Mouse (Mus musculus) left cerebral cortex, adult 8-10 months (tissue): ENCODE measurements around the gene Emc10. TPM values are rescaled to one million over a fixed set of nuclear protein-coding genes. Genes with fewer than 3 reads are reported as not detected.

Experiments
- microRNA-seq, 2 experiments: library from miRNA; unstranded; fragments of <30 nt; microRNA quantifications; one replicate each; pipeline ENCODE4 v1.2.0; 2022
- total RNA-seq, 4 experiments: library from RNA; stranded (reverse); gene quantifications; 2 replicates each; pipeline ENCODE4 v1.2.4; 2022

The Emc10 gene
- total RNA-seq, 4 experiments from 2014 or later: 186 to 208 (median 193) TPM

Small RNA genes within 50 kb of the gene (microRNA-seq; reads per million reads assigned to microRNA genes)
- gene Mir7052 (11.9 to 17.2 reads per million in 2 experiments), gene Mir7053 (0 to 2.1 reads per million in 2 experiments)

Other genes with a start within 250 kb of the Emc10 start
- 1 to 10 TPM in 3 of 4 experiments, under 1 TPM in 1; 0.87 to 1.8 (median 1.4) TPM for gene 1700028J19Rik, start 249.8 kb downstream of the Emc10 start, total RNA-seq
- 10 to 100 TPM; 81.6 to 96.2 (median 87.1) TPM for gene 2410002F23Rik, start 249.8 kb downstream of the Emc10 start, total RNA-seq
- under 1 TPM in 1 of 4 experiments, not detected in 3; 0.21 TPM for gene Acp4, start 239.2 kb downstream of the Emc10 start, total RNA-seq
- not detected for gene Gm15517, start 235.1 kb downstream of the Emc10 start, total RNA-seq
- gene Clec11a, start 189.6 kb downstream of the Emc10 start, total RNA-seq: 1 to 10 TPM; 2.6 to 3.7 (median 3.1) TPM
- 100 to 1,000 TPM; 509 to 568 (median 540) TPM for gene Shank1, start 186.3 kb downstream of the Emc10 start, total RNA-seq
- 10 to 100 TPM; 64.0 to 74.2 (median 69.8) TPM for gene Syt3, start 112.4 kb downstream of the Emc10 start, total RNA-seq
- 1 to 10 TPM; 1.5 to 2.8 (median 2.2) TPM for gene 1700008O03Rik, start 110.7 kb downstream of the Emc10 start, total RNA-seq
- 100 to 1,000 TPM; 272 to 301 (median 284) TPM for gene Lrrc4b, start 67.5 kb downstream of the Emc10 start, total RNA-seq
- gene Aspdh, start 31.1 kb downstream of the Emc10 start, total RNA-seq: 1 to 10 TPM; 5.2 to 9.7 (median 6.4) TPM
- gene Josd2, start 28.5 kb downstream of the Emc10 start, total RNA-seq: 10 to 100 TPM; 84.0 to 90.6 (median 87.5) TPM
- 10 to 100 TPM; 19.7 to 22.5 (median 20.8) TPM for gene Fam71e1, start 52 bp upstream of the Emc10 start, total RNA-seq
- 1 to 10 TPM in 2 of 4 experiments, under 1 TPM in 2; 0.63 to 2.2 (median 1.4) TPM for gene Mybpc2, start 28.1 kb upstream of the Emc10 start, total RNA-seq
- under 1 TPM in 1 of 4 experiments, not detected in 3; 0.22 TPM for gene Spib, start 35.5 kb upstream of the Emc10 start, total RNA-seq
- gene Pold1, start 52.3 kb upstream of the Emc10 start, total RNA-seq: 10 to 100 TPM; 10.5 to 13.8 (median 12.8) TPM
- gene Nr1h2, start 57.4 kb upstream of the Emc10 start, total RNA-seq: 10 to 100 TPM; 61.1 to 71.4 (median 64.3) TPM
- not detected for gene Napsa, start 75.9 kb upstream of the Emc10 start, total RNA-seq
- gene Kcnc3, start 94.1 kb upstream of the Emc10 start, total RNA-seq: 10 to 100 TPM; 85.4 to 98.3 (median 97.3) TPM
- gene Myh14, start 174.3 kb upstream of the Emc10 start, total RNA-seq: 10 to 100 TPM; 26.2 to 34.1 (median 29.1) TPM
- gene Izumo2, start 212.2 kb upstream of the Emc10 start, total RNA-seq: not detected